Mouse (Mus musculus) erythroblast, adult 5-6 weeks (primary cell): ENCODE results near the gene Nab1. TPM values are rescaled to one million over a fixed set of nuclear protein-coding genes. Genes with fewer than 3 reads are reported as not detected.

Experiments
- ATAC-seq: replicated peaks from 2 replicates; pipeline ENCODE4 v1.8.0; 2016; ENCODE audit warnings: moderate number of reproducible peaks, mild to moderate bottlenecking, moderate TSS enrichment, inconsistent platforms; ENCODE audit not compliant: poor library complexity, low FRiP score, severe bottlenecking
- total RNA-seq, 2 experiments: library from RNA; stranded (forward) in 1 of 2; stranded (reverse) in 1 of 2; fragments of 150-400 nt in 1 of 2; fragments of 200-764, 138-1000 nt in 1 of 2; gene quantifications; 2 replicates each; pipeline versions ENCODE4 v1.2.3 to v1.2.4; 2015 to 2017; ENCODE audit warnings: low replicate concordance in 2 of 2

Nab1 gene
- total RNA-seq, 2 experiments from 2014 or later, result 7.2 to 19.8 TPM

DNA sequence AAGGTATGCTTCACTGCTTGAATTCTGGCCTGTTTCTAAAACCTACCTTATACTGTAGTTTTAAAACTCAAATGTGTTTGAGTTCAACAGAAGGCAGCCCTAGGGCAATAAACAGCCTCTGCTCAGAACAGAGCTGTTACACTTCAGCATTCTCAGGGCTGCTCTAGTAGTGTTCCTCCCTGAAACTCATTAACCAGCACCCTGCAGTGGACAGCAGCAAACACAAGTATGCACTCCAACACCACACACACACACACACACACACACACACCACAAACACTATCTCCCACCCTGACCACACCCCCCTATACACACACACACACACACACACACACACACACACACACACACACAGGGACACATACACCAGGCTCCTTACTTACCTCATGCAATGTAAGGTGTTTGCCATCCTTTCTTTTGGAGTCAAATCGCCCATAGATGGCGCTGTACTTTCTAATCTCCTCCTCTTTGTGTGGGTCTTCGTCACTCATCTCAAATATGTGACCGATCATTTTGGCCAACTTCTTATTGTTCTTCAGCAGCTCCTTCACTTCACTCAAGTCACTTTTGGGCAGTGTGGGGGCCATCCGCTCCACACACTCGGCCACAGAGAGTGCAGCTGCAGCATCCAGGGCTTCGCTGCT is 10.8 kb downstream of the Nab1 start:
- no peak for ATAC-seq

DNA sequence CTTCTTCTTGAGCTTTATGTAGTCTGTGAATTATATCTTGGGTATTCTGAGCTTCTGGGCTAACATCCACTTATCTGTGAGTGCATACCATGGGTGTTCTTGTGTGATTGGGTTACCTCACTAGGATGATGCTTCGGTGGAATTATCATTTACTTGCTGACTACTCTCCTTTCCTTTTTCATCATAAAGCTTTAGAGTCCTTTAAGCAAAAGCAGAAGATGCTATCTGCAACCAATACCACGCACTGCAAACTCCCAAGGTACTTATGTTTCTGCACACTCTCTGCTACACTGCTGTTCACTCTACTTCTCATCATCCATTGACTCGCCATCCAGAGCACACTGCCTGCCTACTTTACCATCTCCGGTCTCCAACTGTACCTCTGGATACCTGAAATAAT is 15.5 kb downstream of the Nab1 start:
- ATAC-seq, result no peak; the same call in 1 of the 2 replicates

DNA sequence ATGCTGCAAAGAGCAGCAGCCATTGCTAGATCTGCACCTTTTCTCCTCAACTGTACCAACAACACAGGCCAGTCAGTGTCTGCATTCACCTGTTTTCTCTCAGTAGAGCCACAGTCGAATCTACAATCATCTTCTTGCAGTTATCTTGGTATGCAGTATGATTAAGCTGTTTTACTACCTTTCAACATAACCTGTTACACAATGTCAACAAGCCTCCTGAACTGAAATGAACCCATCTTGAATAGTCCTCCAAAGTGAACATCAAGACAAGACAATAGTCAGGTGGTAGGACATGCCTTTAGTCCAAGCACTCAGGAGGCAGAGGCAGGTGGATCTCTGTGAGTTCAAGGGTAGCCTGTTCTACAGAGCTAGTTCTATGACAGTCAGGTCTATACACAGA is 26.2 kb downstream of the Nab1 start:
- ATAC-seq, result no peak

DNA sequence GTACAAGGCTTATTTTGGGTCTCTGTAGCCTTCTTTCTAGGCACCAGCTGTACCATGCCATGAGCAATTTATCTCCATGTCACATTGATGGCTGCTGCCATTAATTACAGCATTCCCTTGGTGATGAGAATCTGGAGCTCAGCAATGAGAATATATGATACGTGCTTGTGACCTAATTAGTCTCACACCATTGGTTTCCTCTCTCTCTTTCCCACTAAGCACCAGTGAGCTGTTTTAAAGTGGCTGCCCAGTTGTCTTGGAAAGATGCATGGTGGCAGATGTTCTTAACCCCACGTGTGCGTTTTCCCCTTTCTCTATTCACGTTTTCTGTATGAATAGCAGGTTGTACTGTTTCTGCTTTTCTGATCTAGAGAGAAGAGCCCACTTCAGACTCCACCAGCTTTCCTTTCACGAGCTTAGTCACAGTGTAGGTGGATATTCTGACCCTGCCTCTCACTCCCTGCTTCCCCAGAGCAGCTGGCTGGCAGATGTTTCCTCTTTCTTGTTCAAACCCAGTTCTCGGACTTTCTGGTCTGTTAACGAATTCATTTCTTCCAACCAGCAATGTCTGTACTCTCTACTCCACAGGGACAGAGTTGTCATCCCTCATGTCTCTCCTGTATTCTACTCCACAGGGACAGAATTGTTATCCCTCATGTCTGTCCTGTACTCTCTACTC is 29.5 kb downstream of the Nab1 start:
- ATAC-seq, result no peak

DNA sequence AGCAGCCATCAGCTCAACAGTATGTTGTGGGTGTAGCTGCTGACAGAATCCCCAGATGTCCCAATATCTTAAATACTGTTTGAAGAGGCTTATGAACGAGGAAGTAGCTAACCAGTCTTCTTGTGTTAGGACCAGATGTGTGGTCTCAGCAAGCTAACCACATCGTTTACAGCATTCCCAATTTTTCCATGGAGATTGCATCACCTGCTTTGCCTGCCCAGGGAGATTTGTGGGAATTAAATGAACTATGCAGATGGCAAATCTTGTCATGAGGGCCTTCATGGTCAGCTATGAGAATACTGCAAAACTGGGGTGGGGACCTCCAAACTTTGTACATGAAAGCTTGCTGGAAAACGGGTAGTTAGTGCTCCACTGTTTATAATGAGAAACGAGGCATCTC is 30.2 kb downstream of the Nab1 start:
- no peak for ATAC-seq

DNA sequence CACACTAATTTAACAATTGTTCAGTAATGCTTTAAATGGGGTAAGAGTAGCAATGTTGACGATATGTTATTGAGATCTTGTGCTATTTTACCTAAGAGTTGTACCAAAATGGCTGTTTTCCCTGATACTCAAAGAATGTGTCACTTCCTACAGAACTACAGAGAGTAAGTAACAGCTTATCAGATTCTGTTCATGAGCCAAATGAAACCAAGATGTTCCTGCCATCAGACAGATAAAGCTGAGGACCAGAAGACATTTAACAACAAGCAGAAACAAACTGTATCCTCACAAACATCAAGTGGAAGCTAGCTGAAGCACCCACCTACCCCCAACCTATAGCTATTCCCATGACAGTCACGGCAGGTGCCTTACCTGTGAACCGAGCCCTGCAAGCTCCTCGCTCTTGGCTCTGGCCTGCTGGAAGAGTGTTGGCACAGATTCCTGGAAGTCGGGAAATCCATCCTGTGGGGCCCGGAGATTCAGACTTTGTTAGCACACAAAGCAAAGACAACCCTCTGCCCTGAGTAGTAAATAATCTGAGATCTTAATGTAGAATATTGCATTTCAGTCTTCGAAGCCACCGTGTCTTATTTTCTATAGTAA is 33.9 kb downstream of the Nab1 start:
- ATAC-seq, result no peak

DNA sequence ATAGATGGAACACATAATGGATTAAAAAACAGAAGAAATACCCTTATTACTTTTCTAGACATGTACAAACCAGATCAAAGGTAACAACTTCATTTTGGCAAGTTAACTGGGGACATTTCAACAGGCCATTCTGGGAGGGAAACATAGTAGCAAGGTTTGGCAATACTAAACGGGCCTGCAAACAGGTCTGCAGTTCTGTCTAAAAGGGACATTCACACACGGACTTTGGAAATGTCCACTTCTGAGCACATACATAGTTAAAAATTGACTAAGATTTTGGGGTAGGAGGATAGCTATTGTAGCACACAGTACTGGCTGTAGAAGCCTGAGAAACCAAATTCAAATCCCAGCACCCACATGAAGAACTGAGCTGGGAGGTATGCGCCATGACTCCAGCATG is 34.6 kb downstream of the Nab1 start:
- no peak for ATAC-seq

DNA sequence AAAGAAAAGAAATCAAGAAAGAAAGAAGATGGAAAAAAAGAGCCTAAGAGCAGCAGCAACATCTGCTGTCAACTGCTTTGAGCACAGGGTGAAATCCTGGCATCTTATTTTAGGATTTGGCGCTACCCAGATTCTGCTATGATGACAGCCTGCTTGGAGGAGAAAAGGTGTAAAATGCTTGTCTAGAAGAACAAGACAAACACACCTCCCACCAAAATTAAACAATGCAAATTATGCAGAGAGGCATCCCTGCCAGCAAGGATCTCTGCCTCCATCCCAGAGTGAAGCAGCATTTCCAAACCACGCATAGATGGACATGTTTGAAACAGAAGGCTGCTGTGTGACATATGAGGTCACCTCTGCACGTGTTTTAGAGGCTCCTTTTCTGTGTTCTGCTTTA is 35.2 kb downstream of the Nab1 start:
- no peak for ATAC-seq

DNA sequence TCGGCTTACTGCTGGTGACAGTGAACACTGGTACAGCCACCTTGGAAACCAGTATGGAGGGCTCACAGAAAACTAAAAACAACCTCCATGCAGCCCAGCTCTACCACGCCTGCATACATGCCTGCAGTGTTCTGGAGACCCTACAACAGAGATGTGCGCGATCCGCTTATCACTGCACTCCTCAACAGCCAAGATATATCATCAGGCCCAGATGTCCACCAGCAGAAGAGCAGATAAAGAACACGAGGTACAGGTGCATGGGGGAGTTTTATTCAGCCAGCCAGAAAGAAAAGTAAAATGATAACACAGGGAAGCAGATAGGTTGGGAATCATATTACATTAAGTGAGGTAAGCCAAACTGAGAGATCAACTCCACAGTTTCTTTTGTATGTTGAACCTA is 37.2 kb downstream of the Nab1 start:
- no peak for ATAC-seq

DNA sequence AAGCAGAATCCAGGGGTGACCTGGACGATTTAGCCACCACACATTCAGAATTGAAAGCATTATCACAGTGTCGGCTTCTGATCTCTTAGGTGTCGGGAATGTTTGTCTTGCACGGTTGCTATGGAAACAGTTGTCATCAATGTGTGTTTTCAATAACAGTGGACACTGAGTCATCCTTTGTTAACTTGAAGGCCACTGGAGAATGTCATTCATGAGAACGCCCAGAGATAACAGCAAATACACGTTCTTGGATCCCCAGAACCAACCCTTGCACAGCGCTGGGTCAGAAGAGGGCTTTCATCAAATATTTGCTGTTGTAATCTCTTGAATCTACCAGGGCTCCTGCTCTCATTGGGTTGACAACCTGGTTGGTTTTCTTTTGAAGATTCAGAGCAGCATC is 43.9 kb downstream of the Nab1 start:
- no peak for ATAC-seq

DNA sequence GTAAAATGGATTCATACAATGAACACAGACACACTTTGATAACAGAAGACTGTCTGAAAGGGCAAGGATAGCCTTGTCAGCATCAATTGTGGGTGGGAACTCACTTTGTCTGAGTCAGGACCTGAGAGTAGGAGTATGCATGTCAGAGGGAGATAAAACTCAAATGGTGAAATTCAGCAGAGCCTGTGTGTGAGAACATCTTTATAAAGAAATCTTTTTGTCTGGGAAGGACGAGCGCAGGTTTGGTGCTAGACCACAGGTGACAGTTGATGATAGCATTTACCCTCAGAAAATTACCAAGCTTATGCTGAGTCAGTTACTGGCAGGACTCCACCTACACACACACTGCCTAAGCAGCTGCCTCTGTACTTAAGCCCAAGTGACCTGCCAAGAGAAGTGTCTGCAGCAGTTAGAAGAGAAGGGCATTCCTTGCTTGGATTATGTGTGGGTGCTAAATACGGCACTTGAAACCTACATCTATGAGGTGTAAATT is 45.9 kb downstream of the Nab1 start:
- ATAC-seq, result no peak

DNA sequence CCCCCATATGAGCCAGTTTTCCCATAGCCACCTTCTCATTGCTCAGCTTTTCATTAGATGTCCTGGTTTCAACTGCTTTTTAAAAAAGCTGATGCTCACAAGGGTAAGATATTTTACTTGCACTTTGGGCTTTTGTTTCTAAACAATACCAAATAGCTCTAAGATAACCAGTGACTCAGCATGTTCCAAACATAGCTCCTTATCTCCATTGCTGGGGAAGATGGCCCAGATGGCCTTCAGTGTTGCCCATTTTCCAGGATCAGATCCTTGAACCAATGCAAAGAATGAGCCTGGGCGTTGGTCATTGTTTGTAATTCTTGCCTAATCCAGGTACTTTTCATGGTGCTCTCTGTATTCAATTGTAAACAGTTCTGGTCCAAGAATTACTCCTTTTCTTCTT is 49.1 kb downstream of the Nab1 start:
- no peak for ATAC-seq

DNA sequence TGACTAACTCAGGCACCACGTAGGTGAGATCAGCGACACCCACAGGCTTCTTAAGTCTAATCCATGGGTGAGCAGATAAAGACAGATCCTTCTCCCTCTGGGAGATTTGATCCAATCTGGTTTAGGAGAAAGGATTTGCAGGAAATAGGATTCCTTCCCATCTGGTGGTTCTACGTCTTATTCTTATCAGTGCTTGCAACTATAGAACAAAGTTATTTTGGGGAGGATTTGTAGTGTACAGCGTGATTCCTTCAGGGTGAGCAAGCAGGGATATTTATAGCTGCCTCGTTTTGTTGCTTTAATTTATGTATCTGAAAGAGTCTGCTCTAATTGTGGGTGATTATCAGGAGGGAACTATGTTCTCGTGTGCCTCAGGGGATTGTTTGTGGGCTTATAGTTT is 64.6 kb downstream of the Nab1 start:
- ATAC-seq, result no peak

DNA sequence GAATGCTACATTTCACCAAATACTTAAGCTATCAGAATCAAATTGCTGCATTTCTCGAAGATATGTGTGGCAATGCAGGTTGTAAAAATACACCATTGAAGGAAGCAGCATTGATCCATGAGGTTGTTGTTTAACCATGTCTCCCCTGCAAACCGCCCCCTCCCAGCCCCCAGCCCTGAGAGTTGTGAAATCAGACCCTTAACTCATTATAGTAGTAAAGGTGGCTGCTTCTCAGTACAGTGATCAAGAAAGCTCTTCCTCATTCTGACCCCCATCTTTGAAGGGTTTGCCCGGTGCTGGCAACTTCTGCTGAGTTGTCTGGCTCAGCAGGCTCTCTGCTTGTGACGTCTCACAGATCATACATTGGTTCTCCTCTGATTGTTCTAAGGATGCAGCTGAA is 66.4 kb downstream of the Nab1 start:
- no peak for ATAC-seq

DNA sequence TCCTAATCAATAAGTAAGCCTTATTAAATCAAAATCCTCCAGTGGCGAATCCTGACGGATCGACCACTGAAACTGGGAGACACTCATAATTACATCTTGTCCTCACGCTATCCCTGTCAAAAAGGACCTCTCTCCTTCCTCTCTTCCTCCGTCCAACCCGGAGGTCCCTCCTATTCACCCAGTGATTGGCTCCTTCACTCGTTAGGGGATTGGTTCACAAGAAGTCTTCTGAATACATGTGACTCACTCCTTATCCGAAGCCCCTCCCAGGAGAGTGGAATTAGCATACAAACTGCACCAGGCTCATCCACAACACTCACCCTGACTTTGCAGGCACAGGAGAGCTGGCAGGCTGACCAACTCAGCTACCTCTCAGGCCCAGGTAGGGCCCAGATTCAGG is 68.7 kb downstream of the Nab1 start:
- no peak for ATAC-seq

DNA sequence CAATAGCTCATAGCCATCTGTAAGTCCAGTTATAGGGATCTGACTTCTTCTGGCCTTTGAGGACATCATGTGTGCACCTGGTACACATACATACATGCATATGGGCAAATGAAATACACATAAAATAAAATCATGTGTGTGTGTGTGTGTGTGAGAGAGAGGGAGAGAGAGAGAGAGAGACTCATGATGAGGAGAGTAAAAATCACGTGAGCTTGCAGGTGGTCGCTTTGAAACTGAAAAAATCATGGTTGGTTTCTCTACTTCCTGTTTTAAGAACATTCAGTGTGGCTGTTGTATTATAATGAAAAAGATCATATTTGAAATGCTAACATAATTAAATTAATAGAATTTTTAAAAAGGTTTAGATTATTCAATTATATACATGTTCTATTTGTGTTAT is 69.9 kb downstream of the Nab1 start:
- ATAC-seq, result no peak

DNA sequence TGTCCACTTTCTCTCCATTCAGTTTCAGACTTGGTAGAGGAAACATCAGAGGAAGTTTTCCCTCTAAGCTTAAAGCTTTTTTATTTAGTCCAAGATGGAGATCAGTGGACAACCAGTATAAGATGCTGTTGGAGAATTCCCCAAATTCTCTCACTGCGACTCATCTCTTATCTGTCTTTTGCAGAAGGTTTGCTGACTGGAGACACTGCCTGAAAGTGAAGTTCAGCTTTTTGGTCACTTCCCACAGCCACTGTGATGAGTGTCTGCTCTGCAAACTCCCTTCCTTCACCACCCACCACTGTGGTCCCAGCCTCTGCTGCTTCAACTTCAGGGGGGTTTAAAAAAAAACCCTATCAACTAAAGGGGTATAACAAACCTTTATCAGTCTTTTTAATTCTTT is 70.4 kb downstream of the Nab1 start:
- ATAC-seq, result no peak

DNA sequence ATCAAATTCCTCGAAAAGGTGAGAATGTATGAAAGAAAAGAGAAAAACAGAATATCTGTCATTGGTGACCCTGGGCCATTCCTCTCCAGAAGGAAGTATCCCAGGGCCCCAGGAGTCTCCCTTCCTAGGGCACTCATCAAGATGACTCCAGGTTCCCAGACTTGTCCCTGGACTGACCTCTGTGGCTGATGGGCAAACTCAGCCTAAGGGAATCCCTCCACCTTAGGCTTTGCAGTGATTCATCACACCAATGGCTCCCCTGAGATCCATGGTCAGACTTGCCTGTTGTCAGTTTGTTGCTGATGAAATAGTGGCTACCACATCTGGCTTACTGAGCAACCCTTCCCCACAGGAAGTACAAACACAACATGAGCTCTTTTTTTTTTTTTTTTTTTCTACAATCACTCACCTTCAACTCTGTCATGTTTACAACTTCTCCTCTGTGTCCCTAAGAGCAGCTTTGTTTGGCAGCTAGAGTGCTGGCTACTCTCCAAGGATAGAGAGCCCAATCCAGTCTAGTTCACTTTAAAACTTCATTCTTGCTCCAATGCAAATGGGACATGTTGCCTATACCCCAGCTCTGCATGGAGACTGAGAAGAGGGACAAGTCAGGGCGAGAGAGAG is 72.5 kb downstream of the Nab1 start:
- no peak for ATAC-seq

DNA sequence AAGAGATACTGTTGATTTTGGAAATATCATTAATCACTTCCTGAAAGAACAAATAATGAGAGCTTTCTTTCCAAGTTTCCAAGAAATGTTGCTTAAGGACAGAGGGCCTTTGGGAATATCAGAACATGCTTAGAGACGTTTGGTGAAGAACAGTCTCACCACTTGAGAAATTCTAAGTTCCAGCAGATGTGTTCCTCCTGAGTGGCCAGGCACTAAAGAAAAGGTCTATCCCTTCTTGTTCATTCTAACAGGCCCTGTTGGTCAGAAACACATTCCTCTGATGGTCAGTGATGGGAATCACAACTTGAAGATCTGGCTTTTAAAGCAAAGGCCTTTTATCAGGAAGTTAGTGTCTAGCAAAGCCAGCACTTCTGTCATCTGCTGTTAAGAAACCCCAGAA is 76.6 kb downstream of the Nab1 start:
- no peak for ATAC-seq

DNA sequence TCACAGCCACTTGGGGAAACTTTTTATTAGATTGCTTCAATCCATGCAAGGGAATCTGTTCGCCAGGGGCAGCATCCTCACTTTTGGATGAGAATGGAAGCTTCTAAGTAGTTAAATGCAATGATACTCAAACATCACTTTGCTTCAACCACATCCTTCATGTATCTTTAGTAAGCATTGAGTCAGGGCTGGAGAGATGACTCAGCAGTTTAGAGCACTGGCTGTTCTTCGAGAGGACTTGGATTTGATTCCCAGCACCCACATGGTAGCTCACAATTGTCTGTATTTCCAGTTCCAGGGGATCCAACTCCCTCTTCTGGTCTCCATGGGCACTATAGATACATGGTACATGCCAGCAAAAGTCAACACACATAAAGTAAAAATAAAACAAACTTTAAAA is 77.4 kb downstream of the Nab1 start:
- ATAC-seq, result no peak

DNA sequence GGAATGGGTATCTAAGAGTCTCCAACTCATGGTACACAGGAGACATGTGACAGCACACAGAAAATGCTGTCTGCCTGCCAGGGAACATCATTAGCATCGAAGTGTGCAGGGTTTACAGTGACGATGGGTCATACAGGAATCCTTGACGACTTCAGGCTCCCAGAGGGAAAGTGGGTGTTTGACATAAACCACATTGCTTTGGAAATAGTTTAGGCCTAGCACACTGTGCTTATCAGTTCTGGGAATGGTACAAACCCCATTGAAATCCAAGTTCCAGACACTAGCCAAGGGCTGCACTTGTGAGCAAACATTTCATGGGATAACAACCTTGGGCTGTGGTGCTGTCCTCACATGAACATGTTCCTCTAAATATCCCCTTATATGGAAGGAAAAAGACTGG is 78.3 kb downstream of the Nab1 start:
- ATAC-seq, result no peak
